7 mouse cellular contexts compared by ENCODE assay signal in the genomic region with DNA sequence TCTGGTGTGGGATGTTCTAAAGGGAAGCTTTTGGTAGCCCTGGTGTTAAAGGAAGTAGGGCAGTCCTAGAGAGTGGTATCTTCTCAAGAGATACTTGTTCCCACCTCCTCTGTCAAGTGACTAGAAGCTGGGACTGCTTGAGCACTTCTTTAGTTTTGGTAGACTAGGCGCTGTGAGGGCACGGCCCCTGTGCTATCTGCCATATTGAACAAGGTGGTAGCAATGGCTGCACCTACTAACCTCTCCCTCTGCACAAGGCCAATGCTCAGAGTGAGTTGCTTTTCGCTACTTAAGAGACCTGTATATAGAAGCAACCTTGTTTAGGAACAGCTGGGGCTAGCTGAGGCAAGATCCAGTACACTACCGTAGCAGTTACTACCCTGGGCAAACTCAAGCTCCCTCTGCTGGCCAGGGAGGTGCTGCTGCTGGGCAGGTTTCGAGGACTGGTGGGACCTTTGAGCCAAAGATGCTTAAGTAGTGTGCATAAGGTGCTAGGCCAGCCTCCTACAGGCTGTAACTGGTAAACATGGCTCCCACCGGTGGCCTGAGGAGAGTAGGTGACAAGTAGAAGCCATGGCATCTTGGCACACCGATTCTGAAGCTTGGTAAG. TPM values are rescaled to one million over a fixed set of nuclear protein-coding genes. Genes with fewer than 3 reads are reported as not detected.
DNase-seq lines count a peak whose midpoint lies in the region; ATAC-seq lines count a peak whose summit lies in the region.

No protein-coding gene starts in this region.

- H3K4me1 ChIP-seq in neural tube, embryonic 12.5 days: no peaks in the 10 kb centered on the region
- H3K4me1 ChIP-seq in neural tube, embryonic 15.5 days: no peaks in the 10 kb centered on the region
- H3K4me1 ChIP-seq in intestine, embryonic 15.5 days (replicated peaks): no peaks in the 10 kb centered on the region

- no peak overlapping the region for H3K27ac ChIP-seq in neural tube, embryonic 12.5 days
- H3K27ac ChIP-seq in neural tube, embryonic 15.5 days (replicated peaks): no peak overlapping the region
- H3K27ac ChIP-seq in intestine, embryonic 15.5 days: no peak overlapping the region

- no peaks in the 10 kb centered on the region for H3K9me3 ChIP-seq in neural tube, embryonic 12.5 days
- no peaks in the 10 kb centered on the region for H3K9me3 ChIP-seq in neural tube, embryonic 15.5 days (replicated peaks)
- no peaks in the 10 kb centered on the region for H3K9me3 ChIP-seq in intestine, embryonic 15.5 days

- peak; percentile 53 for DNase-seq in adipocyte (ENCODE audit: low spot score)
- peak; percentile 57 for DNase-seq in lung, postnatal 14 days
- DNase-seq in cerebellum, adult 8-10 months: no peak
- no peak for DNase-seq in layer of hippocampus, postnatal 25 days (ENCODE audit: extremely low spot score in 1 of 2, low spot score in 1 of 2)

- H3K9ac ChIP-seq in neural tube, embryonic 12.5 days: no peak overlapping the region
- no peak overlapping the region for H3K9ac ChIP-seq in neural tube, embryonic 15.5 days (replicated peaks)
- no peak overlapping the region for H3K9ac ChIP-seq in intestine, embryonic 15.5 days

- ATAC-seq in neural tube, embryonic 12.5 days (ENCODE audit: low FRiP score, low read depth): peak; percentile 12; the same call in 1 of the 2 replicates
- no peak for ATAC-seq in neural tube, embryonic 15.5 days (ENCODE audit: low FRiP score)
- peak; percentile 46 for ATAC-seq in intestine, embryonic 15.5 days

- no peaks in the 10 kb centered on the region for H3K27me3 ChIP-seq in neural tube, embryonic 12.5 days (replicated peaks)
- H3K27me3 ChIP-seq in neural tube, embryonic 15.5 days (replicated peaks): no peaks in the 10 kb centered on the region
- H3K27me3 ChIP-seq in intestine, embryonic 15.5 days (replicated peaks): no peaks in the 10 kb centered on the region

- WGBS in neural tube, embryonic 12.5 days: 93% methylated on average over 7 of the region's 7 CpGs
- 93% methylated on average over 7 of the region's 7 CpGs for WGBS in neural tube, embryonic 15.5 days
- 84% methylated on average over 7 of the region's 7 CpGs for WGBS in intestine, embryonic 15.5 days

- H3K4me3 ChIP-seq in neural tube, embryonic 12.5 days: no peak overlapping the region
- no peak overlapping the region for H3K4me3 ChIP-seq in neural tube, embryonic 15.5 days (replicated peaks)
- no peak overlapping the region for H3K4me3 ChIP-seq in intestine, embryonic 15.5 days (replicated peaks)

- H3K4me2 ChIP-seq in neural tube, embryonic 12.5 days (replicated peaks): no peak overlapping the region
- no peak overlapping the region for H3K4me2 ChIP-seq in neural tube, embryonic 15.5 days
- no peak overlapping the region for H3K4me2 ChIP-seq in intestine, embryonic 15.5 days (replicated peaks)

- H3K36me3 ChIP-seq in neural tube, embryonic 12.5 days: peaks cover 90% of the 10 kb centered on the region
- H3K36me3 ChIP-seq in neural tube, embryonic 15.5 days: peaks cover 78% of the 10 kb centered on the region
- peaks cover 66% of the 10 kb centered on the region for H3K36me3 ChIP-seq in intestine, embryonic 15.5 days

RNA-seq across cellular contexts. Expression of a gene that starts 30.5 kb away (rescaled TPM):
- polyA plus RNA-seq in neural tube, embryonic 12.5 days (2016; fragmentation: Nextera tagmentation; extraction: Ambion mirVana): 369 and 391 TPM in 2 replicates
- 415 and 417 TPM in 2 replicates for polyA plus RNA-seq in neural tube, embryonic 15.5 days (2015; fragmentation: Nextera tagmentation; extraction: Ambion mirVana)
- polyA plus RNA-seq in intestine, embryonic 15.5 days (2015; fragmentation: Nextera tagmentation; extraction: Ambion mirVana): 674 and 711 TPM in 2 replicates
- 100 to 1,000 TPM; 207 to 232 TPM for total RNA-seq in layer of hippocampus, postnatal 25 days (2021)

Comparison
In these comparisons a context has a peak if more than half of its experiments do, and no peak if none do; other contexts are left out.
1. DNase-seq: peak in adipocyte (single experiment) and lung, postnatal 14 days (single experiment); none in cerebellum, adult 8-10 months (single experiment) and layer of hippocampus, postnatal 25 days (0 of 2).